Mouse (Mus musculus) kidney, adult 8-10 months (tissue): ENCODE data around the gene Zmat5.

ENCODE experiments used
- DNase-seq, 2 experiments: peaks; one replicate each; pipeline ENCODE4 v3.0.0; 2022

The Zmat5 gene

GRCm38 (mm10) chr11:4784629-4785142 is 80.2 kb downstream of the Zmat5 start:
- DNase-seq = peak in 1 of 2 experiments; percentile 12
